Mouse (Mus musculus) CH12.LX (cell line): Measurements from ENCODE around the gene Klhl32. TPM values are rescaled to one million over a fixed set of nuclear protein-coding genes. Genes with fewer than 3 reads are reported as not detected.

Source experiments
- DNase-seq: peaks from one replicate; pipeline ENCODE4 v3.0.0-alpha.2; 2013; ENCODE audit errors: extremely low read depth
- H3K27ac ChIP-seq: 2 replicates; pipeline ENCODE4 v1.5.1; 2012; ENCODE audit warnings: low read depth, mild to moderate bottlenecking, control low read depth, moderate library complexity; ENCODE audit not compliant: insufficient read depth
- H3K27me3 ChIP-seq: replicated peaks from 2 replicates; pipeline ENCODE3; 2012; ENCODE audit warnings: inconsistent platforms
- H3K36me3 ChIP-seq, 2 experiments: replicated peaks in 1 of 2; 2 replicates each; pipeline versions ENCODE3 to v1.6.1; 2012; ENCODE audit warnings: inconsistent platforms in 1 of 2, low read length in 1 of 2, mild to moderate bottlenecking in 1 of 2, mixed read lengths in 1 of 2, moderate library complexity in 1 of 2; ENCODE audit not compliant: control insufficient read depth in 1 of 2, insufficient read depth in 1 of 2
- H3K4me1 ChIP-seq, 2 experiments: 2 replicates each; pipeline ENCODE4 v1.6.1; 2012; ENCODE audit warnings: inconsistent platforms in 1 of 2, moderate library complexity in 1 of 2; ENCODE audit not compliant: insufficient read depth in 2 of 2, control insufficient read depth in 1 of 2
- H3K4me2 ChIP-seq: 2 replicates; pipeline ENCODE4 v1.6.1; 2012; ENCODE audit warnings: low read depth, mild to moderate bottlenecking, control low read depth; ENCODE audit not compliant: poor library complexity, insufficient read depth, severe bottlenecking
- H3K4me3 ChIP-seq, 3 experiments: fragments of 150-350 bp in 1 of 3; sonication (generic) in 1 of 3; replicated peaks in 1 of 3; 2 replicates each; pipeline versions ENCODE3 to v1.5.1; 2011 to 2012; ENCODE audit warnings: low read depth in 2 of 3, low read length in 2 of 3, mild to moderate bottlenecking in 2 of 3, moderate library complexity in 2 of 3, control low read depth in 1 of 3, improper control_type of control experiment in 1 of 3, inconsistent platforms in 1 of 3, mixed read lengths in 1 of 3; ENCODE audit not compliant: poor library complexity in 1 of 3
- H3K79me2 ChIP-seq: replicated peaks from 2 replicates; pipeline ENCODE4 v1.6.1; 2012; ENCODE audit warnings: mild to moderate bottlenecking, moderate library complexity; ENCODE audit not compliant: control insufficient read depth, poor library complexity, insufficient read depth, severe bottlenecking; ENCODE audit errors: extremely low read depth
- H3K9ac ChIP-seq: 2 replicates; pipeline ENCODE4 v1.6.1; 2012; ENCODE audit warnings: low read depth, mild to moderate bottlenecking, control low read depth, moderate library complexity; ENCODE audit not compliant: insufficient read depth
- H3K9me3 ChIP-seq: replicated peaks from 2 replicates; pipeline ENCODE3; 2012; ENCODE audit warnings: low read length, inconsistent platforms, mixed read lengths
- BHLHE40 ChIP-seq: IDR thresholded peaks from 2 replicates; pipeline ENCODE4 v1.6.1; 2011; ENCODE audit warnings: mild to moderate bottlenecking, low read depth, low read length, improper control_type of control experiment
- JUND ChIP-seq: conservative IDR thresholded peaks from 2 replicates; pipeline ENCODE4 v1.6.1; 2011; ENCODE audit warnings: low read depth, low read length, improper control_type of control experiment
- KAT2A ChIP-seq: IDR thresholded peaks from 2 replicates; pipeline ENCODE4 v1.6.1; 2012; ENCODE audit warnings: low read length, improper control_type of control experiment, inconsistent platforms; ENCODE audit not compliant: insufficient replicate concordance
- MAFK ChIP-seq: IDR thresholded peaks from 2 replicates; pipeline ENCODE4 v1.6.1; 2011; ENCODE audit warnings: low read length, improper control_type of control experiment; ENCODE audit not compliant: insufficient replicate concordance
- MAX ChIP-seq: IDR thresholded peaks from 2 replicates; pipeline ENCODE4 v1.6.1; 2011; ENCODE audit warnings: low read length, improper control_type of control experiment
- NRF1 ChIP-seq: IDR thresholded peaks from 2 replicates; pipeline ENCODE4 v1.6.1; 2014; ENCODE audit warnings: low read depth, mild to moderate bottlenecking, inconsistent platforms, low read length, improper control_type of control experiment, moderate library complexity
- POLR2A ChIP-seq: IDR thresholded peaks from 2 replicates; pipeline ENCODE4 v1.6.1; 2011; ENCODE audit warnings: low read depth, mild to moderate bottlenecking, improper control_type of control experiment, low read length
- RAD21 ChIP-seq: IDR thresholded peaks from 2 replicates; pipeline ENCODE4 v1.6.1; 2011; ENCODE audit warnings: low read depth, mild to moderate bottlenecking, low read length, improper control_type of control experiment, moderate library complexity
- RCOR1 ChIP-seq: conservative IDR thresholded peaks from 2 replicates; pipeline ENCODE4 v1.6.1; 2012; ENCODE audit warnings: low read depth, mild to moderate bottlenecking, inconsistent platforms, low read length, improper control_type of control experiment
- USF1 ChIP-seq: IDR thresholded peaks from 2 replicates; pipeline ENCODE4 v1.6.1; 2014; ENCODE audit warnings: low read depth, mild to moderate bottlenecking, inconsistent platforms, low read length, improper control_type of control experiment
- ZC3H11A ChIP-seq: IDR thresholded peaks from 2 replicates; pipeline ENCODE4 v1.6.1; 2012; ENCODE audit warnings: low read depth, mild to moderate bottlenecking, inconsistent platforms, low read length, improper control_type of control experiment
- ZKSCAN1 ChIP-seq: IDR thresholded peaks from 2 replicates; pipeline ENCODE4 v1.6.1; 2012; ENCODE audit warnings: low read depth, inconsistent platforms, low read length, improper control_type of control experiment, borderline replicate concordance
- ZMIZ1 ChIP-seq: IDR thresholded peaks from 2 replicates; pipeline ENCODE4 v1.6.1; 2012; ENCODE audit warnings: low read depth, mild to moderate bottlenecking, inconsistent platforms, low read length, improper control_type of control experiment
- dilution Hi-C: fragments of 300-500 bp; cut with MboI; formaldehyde crosslinking; loops from 2 replicates; pipeline ENCODE4 v1.14.3; 2020; ENCODE audit warnings: low sequenced_read_pairs; ENCODE audit not compliant: extremely low pct_unique_long_range_greater_than_20kb, extremely low pct_ligation_motif_present
- in situ Hi-C: fragments of 300-500 bp; cut with MboI; formaldehyde crosslinking; loops from 3 replicates; pipeline ENCODE4 v1.14.3; 2019; ENCODE audit warnings: low sequenced_read_pairs, low pct_ligation_motif_present, low pct_unique_long_range_greater_than_20kb, mixed read lengths
- polyA plus RNA-seq: library from polyadenylated mRNA; unstranded; fragments of >175 nt; gene quantifications from 2 replicates; pipeline ENCODE4 v1.2.1, GENCODE M21; 2012; ENCODE audit warnings: low read depth; ENCODE audit not compliant: insufficient read length
- total RNA-seq, 2 experiments: library from RNA; depleted of rRNA; stranded (reverse); fragments of 300-350 nt in 1 of 2; fragments of >200 nt in 1 of 2; gene quantifications; 2 replicates each; pipeline ENCODE4 v1.2.3; 2012 to 2014

The Klhl32 gene
- total and polyA plus RNA-seq, 3 experiments = 0.55 to 1.1 (median 0.60) TPM

DNA sequence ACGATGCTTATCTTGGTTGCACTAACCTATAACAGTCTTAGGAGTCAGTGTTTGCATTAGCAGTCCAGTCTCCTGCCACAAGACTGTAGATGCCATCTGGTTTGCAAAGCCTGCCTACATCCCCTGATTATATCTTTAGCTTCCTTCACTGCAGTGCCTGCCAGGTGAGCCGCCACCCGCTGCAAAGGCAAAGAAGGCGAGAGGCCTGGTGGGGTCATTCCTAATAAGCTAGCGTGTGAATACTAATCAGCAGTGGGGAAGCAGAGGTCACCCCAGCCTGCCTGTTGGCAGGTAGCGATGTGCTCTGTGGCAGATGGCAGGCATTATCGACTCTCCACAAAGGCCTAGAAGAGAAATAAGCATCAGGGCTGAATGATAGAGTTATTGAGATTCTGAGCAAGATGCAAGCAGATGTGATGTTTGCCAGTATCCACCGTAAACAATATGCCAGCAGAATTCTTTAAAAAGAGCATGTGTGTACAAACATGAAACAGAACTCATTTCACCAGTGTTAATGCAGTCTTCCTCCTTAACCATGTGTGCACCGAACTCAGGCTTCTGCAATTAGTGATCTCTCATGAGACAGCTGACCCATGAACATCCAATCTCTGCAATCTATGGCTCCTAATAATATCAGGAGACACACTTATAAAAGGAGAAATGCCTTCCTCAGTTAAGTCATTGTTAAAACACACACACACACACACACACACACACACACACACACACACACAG is 219.6 kb downstream of the Klhl32 start:
- Histone ChIP-seq H3K36me3 (no peaks in the 10 kb centered on the region), H3K4me1 (peaks cover 4 to 19% of the 10 kb centered on the region in 2 experiments; a peak in 3 of 4 replicates), H3K4me3 (no peak overlapping the region), H3K27me3 (no peaks in the 10 kb centered on the region), H3K4me2 (no peak overlapping the region), H3K9me3 (no peaks in the 10 kb centered on the region), H3K9ac (no peak overlapping the region), H3K79me2 (no peaks in the 10 kb centered on the region), H3K27ac (no peak overlapping the region)
- no peak for DNase-seq
- dilution Hi-C loops (no loop called here), in situ Hi-C loops (no loop called here)
- no peak for TF ChIP-seq MAX

DNA sequence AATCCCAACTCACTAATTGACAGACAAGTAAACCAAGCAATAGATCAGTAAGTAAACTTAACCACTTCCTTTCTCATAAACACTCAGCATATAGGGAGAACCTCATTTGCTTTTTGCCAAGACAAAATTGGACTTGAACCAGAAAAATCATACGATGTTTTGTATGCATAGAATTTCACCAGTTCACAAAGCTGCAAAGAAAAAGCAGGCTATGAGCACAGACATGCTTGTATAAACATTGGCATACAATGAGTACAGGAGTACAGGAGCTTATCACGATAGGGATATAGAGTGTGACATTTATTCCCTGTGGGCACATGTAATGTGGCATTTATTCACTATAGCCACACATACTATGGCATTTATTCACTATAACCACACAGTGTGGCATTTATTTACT is 220.5 kb downstream of the Klhl32 start:
- Histone ChIP-seq H3K79me2 (no peaks in the 10 kb centered on the region), H3K4me1 (peaks cover 4 to 19% of the 10 kb centered on the region in 2 experiments; a peak in 3 of 4 replicates), H3K27me3 (no peaks in the 10 kb centered on the region), H3K9ac (no peak overlapping the region), H3K36me3 (no peaks in the 10 kb centered on the region), H3K4me2 (no peak overlapping the region), H3K27ac (no peak overlapping the region), H3K4me3 (no peak overlapping the region), H3K9me3 (no peaks in the 10 kb centered on the region)
- in situ Hi-C loops = no loop called here
- DNase-seq = no peak
- no peak for TF ChIP-seq POLR2A
- TF ChIP-seq ZMIZ1 = no peak
- TF ChIP-seq JUND = no peak
- TF ChIP-seq MAFK = no peak
- no peak for TF ChIP-seq USF1
- TF ChIP-seq NRF1 = no peak
- no peak for TF ChIP-seq RCOR1
- TF ChIP-seq ZC3H11A = no peak
- no peak for TF ChIP-seq BHLHE40
- dilution Hi-C loops = no loop called here

DNA sequence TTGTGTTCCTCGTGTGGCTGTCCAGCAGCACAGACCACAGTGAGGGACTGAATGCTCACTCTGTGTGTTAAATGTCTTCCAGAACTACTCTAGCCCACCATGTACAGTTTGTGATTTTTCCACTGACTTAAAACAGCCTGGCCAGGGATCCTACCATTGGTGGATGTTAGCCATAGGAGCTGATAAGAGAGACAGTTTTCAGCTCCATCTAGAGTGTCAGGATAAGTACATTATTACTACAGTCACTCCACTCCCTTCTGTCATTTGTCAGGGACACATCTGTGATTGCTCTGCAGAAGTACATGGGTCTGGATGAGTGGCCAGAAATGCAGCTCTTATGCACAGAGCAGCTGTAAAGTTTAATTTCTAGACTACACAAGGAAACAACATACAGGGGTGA is 223.1 kb downstream of the Klhl32 start:
- no peaks in the 10 kb centered on the region for H3K36me3 ChIP-seq
- TF ChIP-seq KAT2A = no peak
- no peak for TF ChIP-seq ZKSCAN1
- no peak for TF ChIP-seq RAD21
- TF ChIP-seq, all 38 proteins: peak for 0

More for the DNA sequence above, 223.1 kb downstream of the Klhl32 start:
- no peaks in the 10 kb centered on the region for H3K9me3 ChIP-seq
- H3K4me2 ChIP-seq = no peak overlapping the region
- in situ Hi-C loops = no loop called here
- no peak overlapping the region for H3K4me3 ChIP-seq
- H3K27ac ChIP-seq = no peak overlapping the region
- dilution Hi-C loops = no loop called here
- no peaks in the 10 kb centered on the region for H3K79me2 ChIP-seq
- H3K9ac ChIP-seq = no peak overlapping the region
- peaks cover 4 to 13% of the 10 kb centered on the region in 2 experiments; a peak in 3 of 4 replicates for H3K4me1 ChIP-seq
- no peaks in the 10 kb centered on the region for H3K27me3 ChIP-seq
- no peak for DNase-seq
